Mouse (Mus musculus) MEL (cell line): ENCODE measurements around the gene Trpv3. TPM values are rescaled to one million over a fixed set of nuclear protein-coding genes. Genes with fewer than 3 reads are reported as not detected.

Experiments used
- DNase-seq: peaks from one replicate; pipeline ENCODE4 v3.0.0; 2011; ENCODE audit warnings: low read depth, low spot score
- H3K27ac ChIP-seq: 2 replicates; pipeline ENCODE4 v1.5.1; 2012; ENCODE audit warnings: low read depth, mild to moderate bottlenecking, control low read depth, low read length, moderate library complexity; ENCODE audit not compliant: control insufficient read depth
- H3K27me3 ChIP-seq, 2 experiments: fragments of 150-350 bp in 1 of 2; sonication (generic) in 1 of 2; 2 replicates each; pipeline ENCODE4 v1.6.1; 2012; ENCODE audit warnings: low read length in 2 of 2, mild to moderate bottlenecking in 2 of 2, improper control_type of control experiment in 1 of 2, moderate library complexity in 1 of 2; ENCODE audit not compliant: insufficient read depth in 2 of 2, control insufficient read depth in 1 of 2
- H3K36me3 ChIP-seq, 2 experiments: 2 replicates each; pipeline ENCODE4 v1.6.1; 2012 to 2014; ENCODE audit warnings: low read length in 2 of 2, improper control_type of control experiment in 1 of 2, inconsistent platforms in 1 of 2, mild to moderate bottlenecking in 1 of 2; ENCODE audit not compliant: insufficient read depth in 2 of 2, control insufficient read depth in 1 of 2
- H3K4me1 ChIP-seq, 2 experiments: fragments of 150-350 bp in 1 of 2; sonication (generic) in 1 of 2; 2 replicates each; pipeline ENCODE4 v1.6.1; 2012; ENCODE audit warnings: low read length in 2 of 2, improper control_type of control experiment in 1 of 2, mild to moderate bottlenecking in 1 of 2; ENCODE audit not compliant: insufficient read depth in 2 of 2, control insufficient read depth in 1 of 2
- H3K4me3 ChIP-seq, 2 experiments: fragments of 150-350 bp in 1 of 2; sonication (generic) in 1 of 2; 2 replicates each; pipeline ENCODE4 v1.5.1; 2012; ENCODE audit warnings: low read depth in 2 of 2, low read length in 2 of 2, mild to moderate bottlenecking in 2 of 2, moderate library complexity in 2 of 2, control low read depth in 1 of 2, improper control_type of control experiment in 1 of 2; ENCODE audit not compliant: control insufficient read depth in 1 of 2, insufficient read depth in 1 of 2
- H3K79me2 ChIP-seq: 2 replicates; pipeline ENCODE4 v1.6.1; 2012; ENCODE audit warnings: mild to moderate bottlenecking, low read length, moderate library complexity; ENCODE audit not compliant: control insufficient read depth, poor library complexity, insufficient read depth
- H3K9ac ChIP-seq: 2 replicates; pipeline ENCODE4 v1.6.1; 2012; ENCODE audit warnings: low read depth, mild to moderate bottlenecking, control low read depth, low read length, moderate library complexity; ENCODE audit not compliant: control insufficient read depth, poor library complexity, severe bottlenecking
- H3K9me3 ChIP-seq: fragments of 150-350 bp; sonication (generic); replicated peaks from 2 replicates; pipeline ENCODE4 v1.6.1; 2012; ENCODE audit warnings: mild to moderate bottlenecking, low read length, improper control_type of control experiment, moderate library complexity; ENCODE audit not compliant: insufficient read depth
- KAT2A ChIP-seq: conservative IDR thresholded peaks from 2 replicates; pipeline ENCODE4 v1.6.1; 2012; ENCODE audit warnings: low read depth, low read length, improper control_type of control experiment, inconsistent platforms
- MEF2A ChIP-seq: IDR thresholded peaks from 2 replicates; pipeline ENCODE4 v1.6.1; 2014; ENCODE audit warnings: low read depth, mild to moderate bottlenecking, inconsistent platforms, low read length, improper control_type of control experiment; ENCODE audit not compliant: poor library complexity, insufficient replicate concordance, severe bottlenecking; ENCODE audit errors: extremely low read depth
- MYB ChIP-seq: IDR thresholded peaks from 2 replicates; pipeline ENCODE4 v1.6.1; 2011; ENCODE audit warnings: mild to moderate bottlenecking, low read depth, low read length, improper control_type of control experiment
- NELFE ChIP-seq: IDR thresholded peaks from 2 replicates; pipeline ENCODE4 v1.6.1; 2011; ENCODE audit warnings: low read depth, low read length, improper control_type of control experiment
- NRF1 ChIP-seq: IDR thresholded peaks from 2 replicates; pipeline ENCODE4 v1.6.1; 2014; ENCODE audit warnings: low read depth, mild to moderate bottlenecking, inconsistent platforms, low read length, improper control_type of control experiment, moderate library complexity; ENCODE audit not compliant: poor library complexity, insufficient read depth, severe bottlenecking
- POLR2AphosphoS2 ChIP-seq: IDR thresholded peaks from 2 replicates; pipeline ENCODE4 v1.6.1; 2011; ENCODE audit warnings: low read length, improper control_type of control experiment
- RAD21 ChIP-seq: IDR thresholded peaks from 2 replicates; pipeline ENCODE4 v1.6.1; 2011; ENCODE audit warnings: mild to moderate bottlenecking, low read depth, low read length, improper control_type of control experiment
- RCOR1 ChIP-seq: IDR thresholded peaks from 2 replicates; pipeline ENCODE4 v1.6.1; 2012; ENCODE audit warnings: low read depth, mild to moderate bottlenecking, inconsistent platforms, low read length, improper control_type of control experiment
- TBP ChIP-seq: IDR thresholded peaks from 2 replicates; pipeline ENCODE4 v1.8.0; 2011; ENCODE audit warnings: low read depth, low read length, improper control_type of control experiment
- USF2 ChIP-seq, 2 experiments: IDR thresholded peaks; 2 replicates each; pipeline ENCODE4 v1.6.1; 2011 to 2012; ENCODE audit warnings: improper control_type of control experiment in 2 of 2, low read length in 2 of 2, borderline replicate concordance in 1 of 2, inconsistent platforms in 1 of 2, low read depth in 1 of 2, mild to moderate bottlenecking in 1 of 2; ENCODE audit not compliant: insufficient read depth in 1 of 2
- polyA plus RNA-seq, 2 experiments: library from polyadenylated mRNA; stranded (reverse) in 1 of 2; unstranded in 1 of 2; fragments of >175 nt in 1 of 2; fragments of >200 nt in 1 of 2; gene quantifications; 2 replicates each; pipeline versions ENCODE4 v1.2.1 to v1.2.4; 2012; ENCODE audit warnings: low replicate concordance in 2 of 2, low read depth in 1 of 2; ENCODE audit not compliant: insufficient read length in 2 of 2, insufficient read depth in 1 of 2, missing spikeins in 1 of 2
- total RNA-seq: library from RNA; depleted of rRNA; stranded (reverse); fragments of 300-350 nt; gene quantifications from 2 replicates; pipeline ENCODE4 v1.2.3, GENCODE M21; 2012; rRNA removed

Trpv3 gene
- total and polyA plus RNA-seq, 3 experiments: not detected

- TF ChIP-seq NRF1: no peak
- no peak for TF ChIP-seq MEF2A
- no peak for TF ChIP-seq RCOR1
- no peak for TF ChIP-seq RAD21
- TF ChIP-seq NELFE: no peak
- no peak for TF ChIP-seq MYB
- TF ChIP-seq POLR2AphosphoS2: no peak
- no peak for TF ChIP-seq TBP
- Histone ChIP-seq H3K4me3 (no peak within 1 kb of the TSS), H3K27me3 (peaks cover 3 to 5% of the 10 kb centered on the region in 2 experiments; a peak in 3 of 4 replicates), H3K36me3 (no peaks in the 10 kb centered on the region), H3K9me3 (no peaks in the 10 kb centered on the region), H3K27ac (no peak within 1 kb of the TSS), H3K9ac (no peak within 1 kb of the TSS), H3K79me2 (no peaks in the 10 kb centered on the region), H3K4me1 (0 out of 4 replicates have a peak, but pooled peaks cover 0 to 2% of the 10 kb centered on the region in 2 experiments)
- DNase-seq: no peak
Observed at GRCm38 (mm10) chr11:73329442-73329841, 62.3 kb downstream of the Trpv3 start, which contains the start of the genes Aspa, Gm49340 and Spata22. Gene Aspa, minus strand, starts transcription at chr11:73329596. Gene Gm49340, plus strand, starts transcription at chr11:73329741. Gene Spata22, plus strand, starts transcription at chr11:73329741.

GRCm38 (mm10) chr11:73333357-73333756 is 66.2 kb downstream of the Trpv3 start:
- no peaks in the 10 kb centered on the region for H3K9me3 ChIP-seq
- DNase-seq: no peak
- no peaks in the 10 kb centered on the region for H3K79me2 ChIP-seq
- H3K4me3 ChIP-seq: no peak overlapping the region
- H3K27me3 ChIP-seq: peaks cover 3 to 5% of the 10 kb centered on the region in 2 experiments; a peak in 3 of 4 replicates
- H3K4me1 ChIP-seq: no peaks in the 10 kb centered on the region
- TF ChIP-seq USF2 (IDR thresholded peaks at IDR 0.05; ENCODE audit: borderline replicate concordance in 1 of 2, insufficient read depth in 1 of 2, low read depth in 1 of 2, low read length in 2 of 2): no peak
- no peak overlapping the region for H3K9ac ChIP-seq
- H3K36me3 ChIP-seq: no peaks in the 10 kb centered on the region
- no peak overlapping the region for H3K27ac ChIP-seq

GRCm38 (mm10) chr11:73336919-73337318 is 69.7 kb downstream of the Trpv3 start:
- Histone ChIP-seq H3K27ac (no peak overlapping the region), H3K4me1 (no peaks in the 10 kb centered on the region), H3K9me3 (no peaks in the 10 kb centered on the region), H3K9ac (no peak overlapping the region), H3K4me3 (no peak overlapping the region), H3K27me3 (peaks cover 0 to 3% of the 10 kb centered on the region in 2 experiments; a peak in 2 of 4 replicates), H3K79me2 (no peaks in the 10 kb centered on the region), H3K36me3 (no peaks in the 10 kb centered on the region)
- no peak for TF ChIP-seq KAT2A
- no peak for DNase-seq

Other genes starting within 250 kb of the Trpv3 start
- gene Camkk1, start 248.4 kb upstream of the Trpv3 start, total RNA-seq: 5.3 and 5.8 TPM in 2 replicates
- gene Camkk1, start 248.4 kb upstream of the Trpv3 start, polyA plus RNA-seq: 1 to 10 TPM in 1 of 2 experiments, not detected in 1; 6.6 TPM
- 9.3 and 9.6 TPM in 2 replicates for gene Ncbp3, start 219.6 kb upstream of the Trpv3 start, total RNA-seq
- gene Ncbp3, start 219.6 kb upstream of the Trpv3 start, polyA plus RNA-seq: 1 to 10 TPM in 1 of 2 experiments, not detected in 1; 8.4 TPM
- 0.04 and 0.16 TPM in 2 replicates for gene Itgae, start 176.8 kb upstream of the Trpv3 start, total RNA-seq
- under 1 TPM in 1 of 2 experiments, not detected in 1; 0.22 TPM for gene Itgae, start 176.8 kb upstream of the Trpv3 start, polyA plus RNA-seq
- gene Haspin, start 129.1 kb upstream of the Trpv3 start, total RNA-seq: 22.9 and 26.9 TPM in 2 replicates
- 10 to 100 TPM in 1 of 2 experiments, not detected in 1; 28.3 TPM for gene Haspin, start 129.1 kb upstream of the Trpv3 start, polyA plus RNA-seq
- gene P2rx5, start 107.0 kb upstream of the Trpv3 start, total RNA-seq: 0.04 and 0.07 TPM in 2 replicates
- gene P2rx5, start 107.0 kb upstream of the Trpv3 start, polyA plus RNA-seq: under 1 TPM in 1 of 2 experiments, not detected in 1; 0.25 TPM
- gene Emc6, start 90.4 kb upstream of the Trpv3 start, total RNA-seq: 158 and 179 TPM in 2 replicates
- gene Emc6, start 90.4 kb upstream of the Trpv3 start, polyA plus RNA-seq: 100 to 1,000 TPM in 1 of 2 experiments, not detected in 1; 211 TPM
- gene Tax1bp3, start 90.3 kb upstream of the Trpv3 start, total RNA-seq: 12.6 and 13.1 TPM in 2 replicates
- gene Tax1bp3, start 90.3 kb upstream of the Trpv3 start, polyA plus RNA-seq: 10 to 100 TPM in 1 of 2 experiments, not detected in 1; 30.9 TPM
- gene Ctns, start 68.3 kb upstream of the Trpv3 start, total RNA-seq: 5.1 and 5.4 TPM in 2 replicates
- 1 to 10 TPM in 1 of 2 experiments, not detected in 1; 9.4 TPM for gene Ctns, start 68.3 kb upstream of the Trpv3 start, polyA plus RNA-seq
- 1.0 and 1.4 TPM in 2 replicates for gene Shpk, start 67.9 kb upstream of the Trpv3 start, total RNA-seq
- 1 to 10 TPM in 1 of 2 experiments, not detected in 1; 1.6 TPM for gene Shpk, start 67.9 kb upstream of the Trpv3 start, polyA plus RNA-seq
- gene Trpv1, start 33.1 kb upstream of the Trpv3 start, total RNA-seq: not detected in 2 replicates
- not detected for gene Trpv1, start 33.1 kb upstream of the Trpv3 start, polyA plus RNA-seq
- gene Aspa, start 62.2 kb downstream of the Trpv3 start, total RNA-seq: 1.3 TPM in 2 replicates
- under 1 TPM in 1 of 2 experiments, not detected in 1; 0.28 TPM for gene Aspa, start 62.2 kb downstream of the Trpv3 start, polyA plus RNA-seq
- gene Gm49340, start 62.4 kb downstream of the Trpv3 start, total RNA-seq: not detected in 2 replicates
- gene Gm49340, start 62.4 kb downstream of the Trpv3 start, polyA plus RNA-seq: not detected
- not detected in 2 replicates for gene Spata22, start 62.4 kb downstream of the Trpv3 start, total RNA-seq
- not detected for gene Spata22, start 62.4 kb downstream of the Trpv3 start, polyA plus RNA-seq
- gene Olfr20, start 83.4 kb downstream of the Trpv3 start, total RNA-seq: not detected in 2 replicates
- not detected for gene Olfr20, start 83.4 kb downstream of the Trpv3 start, polyA plus RNA-seq
- gene Olfr376, start 103.9 kb downstream of the Trpv3 start, total RNA-seq: 0.08 TPM in 1 of 2 replicates, not detected in the other
- not detected for gene Olfr376, start 103.9 kb downstream of the Trpv3 start, polyA plus RNA-seq
- gene Olfr1, start 132.2 kb downstream of the Trpv3 start, total RNA-seq: not detected in 2 replicates
- not detected for gene Olfr1, start 132.2 kb downstream of the Trpv3 start, polyA plus RNA-seq
- gene Olfr378, start 161.1 kb downstream of the Trpv3 start, total RNA-seq: not detected in 2 replicates
- not detected for gene Olfr378, start 161.1 kb downstream of the Trpv3 start, polyA plus RNA-seq
- gene Olfr380, start 190.1 kb downstream of the Trpv3 start, total RNA-seq: not detected in 2 replicates
- not detected for gene Olfr380, start 190.1 kb downstream of the Trpv3 start, polyA plus RNA-seq
- not detected in 2 replicates for gene Olfr381, start 224.2 kb downstream of the Trpv3 start, total RNA-seq
- gene Olfr381, start 224.2 kb downstream of the Trpv3 start, polyA plus RNA-seq: not detected
- not detected in 2 replicates for gene Olfr382, start 249.8 kb downstream of the Trpv3 start, total RNA-seq
- gene Olfr382, start 249.8 kb downstream of the Trpv3 start, polyA plus RNA-seq: not detected